ENCODE assay signal across 9 mouse cellular contexts in the genomic region with DNA sequence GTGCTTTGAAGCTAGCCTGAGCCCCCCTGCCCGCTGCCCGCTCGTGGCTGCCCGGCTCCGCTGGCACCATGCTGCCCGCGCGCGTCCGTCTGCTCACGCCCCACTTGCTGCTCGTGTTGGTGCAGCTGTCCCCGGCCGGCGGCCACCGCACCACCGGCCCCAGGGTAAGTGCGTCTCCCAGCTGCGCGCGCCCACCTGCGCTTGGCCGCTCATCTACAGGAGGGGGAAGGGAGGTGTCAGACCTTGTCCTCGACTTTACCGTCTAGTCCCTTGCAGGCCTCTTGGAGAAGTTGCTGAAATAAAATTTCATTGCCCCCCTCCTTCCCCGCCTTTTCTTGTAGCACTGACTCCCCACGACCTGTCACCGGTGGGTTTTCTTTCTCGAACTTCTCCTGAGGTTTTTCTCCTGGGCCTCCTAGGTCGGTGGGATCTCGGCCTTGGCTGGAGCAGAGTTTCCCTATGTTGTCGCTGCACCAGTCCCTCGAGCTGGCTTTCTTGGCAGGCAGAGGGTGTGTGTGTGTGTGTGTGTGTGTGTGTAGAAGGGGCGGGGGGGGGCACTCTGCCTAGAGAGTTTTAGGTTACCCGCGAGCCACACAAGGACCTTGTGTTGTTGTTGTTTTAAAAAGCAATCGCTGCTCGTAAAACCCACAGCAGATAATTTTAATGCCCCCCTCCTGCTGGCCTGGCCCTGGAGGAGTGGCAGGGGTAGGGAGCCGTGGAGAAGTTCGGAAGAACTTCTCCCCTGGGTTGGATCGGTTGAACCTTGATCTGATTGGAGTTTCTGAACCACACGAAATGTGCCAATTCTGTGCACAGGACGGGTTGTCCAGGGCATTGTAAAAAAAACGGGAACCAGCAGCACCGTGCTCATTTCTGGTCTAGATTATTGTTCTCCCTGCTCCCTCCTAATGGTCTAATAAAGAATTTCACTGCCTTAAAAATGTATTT. TPM values are rescaled to one million over a fixed set of nuclear protein-coding genes. Genes with fewer than 3 reads are reported as not detected.
A peak's percentile ranks its signal among the peaks of the same experiment; 100 is the strongest.
DNase-seq lines count a peak whose midpoint lies in the region; ATAC-seq and TF ChIP-seq lines count a peak whose summit lies in the region.
"Had no signal": no experiment of that assay in that cellular context is flagged by ENCODE, and none has a peak within 500 bp of the region (broad histone marks: within the 10 kb centered on the region; RNA-seq: fewer than 3 reads in every experiment).

No protein-coding gene starts in this region.

- WGBS in kidney, adult 2 months, result 3% methylated on average over 45 of the region's 45 CpGs
- 4% methylated on average over 45 of the region's 45 CpGs for WGBS in hindbrain, embryonic 10.5 days
- WGBS in liver, embryonic 14.5 days (ENCODE audit: insufficient replicate concordance), result 3% methylated on average over 45 of the region's 45 CpGs
- 5% methylated on average over 45 of the region's 45 CpGs for WGBS in thymus, adult 2 months

- no peaks in the 10 kb centered on the region for H3K9me3 ChIP-seq in hindbrain, embryonic 10.5 days
- no peaks in the 10 kb centered on the region for H3K9me3 ChIP-seq in liver, embryonic 14.5 days (ENCODE audit: control insufficient read depth, low read length)

- peak; percentile 15; the same call in 1 of the 2 replicates for ATAC-seq in liver, embryonic 14.5 days (ENCODE audit: insufficient read depth)

- H3K4me2 ChIP-seq in liver, embryonic 14.5 days (ENCODE audit: low read depth), result peak overlapping the region; percentile 33

- peaks cover 3% of the 10 kb centered on the region; the same call in 1 of the 2 replicates for H3K27me3 ChIP-seq in kidney, adult 2 months (replicated peaks; ENCODE audit: control insufficient read depth, insufficient read depth, low read length)
- peaks cover 51% of the 10 kb centered on the region for H3K27me3 ChIP-seq in hindbrain, embryonic 10.5 days (ENCODE audit: insufficient read depth, poor library complexity, severe bottlenecking)
- peaks cover 29% of the 10 kb centered on the region for H3K27me3 ChIP-seq in liver, embryonic 14.5 days (ENCODE audit: control insufficient read depth, insufficient read depth, low read length)
- no peaks in the 10 kb centered on the region; the same call in 1 of the 2 replicates for H3K27me3 ChIP-seq in thymus, adult 2 months (ENCODE audit: control insufficient read depth, insufficient read depth, low read length)

- TF ChIP-seq CTCF in kidney, adult 2 months (conservative IDR thresholded peaks at IDR 0.05; ENCODE audit: insufficient read depth, insufficient read length, low read depth, low read length), result no peak
- no peak for TF ChIP-seq CTCF in liver, embryonic 14.5 days (IDR thresholded peaks at IDR 0.05; ENCODE audit: low read depth)
- TF ChIP-seq CTCF in thymus, adult 2 months (IDR thresholded peaks at IDR 0.05; ENCODE audit: borderline replicate concordance, control insufficient read depth, extremely low read depth, insufficient read depth, low read length, poor library complexity), result no peak

- TF ChIP-seq POLR2A in kidney, adult 2 months (IDR thresholded peaks at IDR 0.05; ENCODE audit: low read depth, low read length), result no peak
- TF ChIP-seq POLR2A in thymus, adult 2 months (IDR thresholded peaks at IDR 0.05; ENCODE audit: control insufficient read depth, extremely low read depth, insufficient read depth, low read length, poor library complexity), result no peak

- H3K4me1 ChIP-seq in kidney, adult 2 months (ENCODE audit: control insufficient read depth, insufficient read depth, low read length), result no peaks in the 10 kb centered on the region
- peaks cover 62% of the 10 kb centered on the region for H3K4me1 ChIP-seq in hindbrain, embryonic 10.5 days (replicated peaks)
- 0 out of 4 replicates have a peak, but pooled peaks cover 0 to 3% of the 10 kb centered on the region in 2 experiments for H3K4me1 ChIP-seq in liver, embryonic 14.5 days (replicated peaks; ENCODE audit: control insufficient read depth in 2 of 2, insufficient read depth in 2 of 2, low read length in 1 of 2)
- peaks cover 5% of the 10 kb centered on the region for H3K4me1 ChIP-seq in thymus, adult 2 months (replicated peaks; ENCODE audit: control insufficient read depth, insufficient read depth, low read length)

- no peak overlapping the region for H3K9ac ChIP-seq in liver, embryonic 14.5 days (replicated peaks)

- H3K36me3 ChIP-seq in kidney, adult 2 months (ENCODE audit: control insufficient read depth, insufficient read depth, low read length), result no peaks in the 10 kb centered on the region
- H3K36me3 ChIP-seq in hindbrain, embryonic 10.5 days, result peaks cover 7% of the 10 kb centered on the region; the same call in 1 of the 2 replicates
- no peaks in the 10 kb centered on the region for H3K36me3 ChIP-seq in liver, embryonic 14.5 days (replicated peaks; ENCODE audit: control insufficient read depth, insufficient read depth, low read depth)
- no peaks in the 10 kb centered on the region for H3K36me3 ChIP-seq in thymus, adult 2 months (ENCODE audit: control insufficient read depth, insufficient read depth, low read length)

- peak; percentile 28 for DNase-seq in kidney, adult 2 months
- no peak for DNase-seq in kidney, adult 11 months
- peak; percentile 31 for DNase-seq in MN1 (ENCODE audit: low spot score)
- DNase-seq in cerebellum, postnatal 10 days, result peak; percentile 67 to 71
- DNase-seq in hindbrain, embryonic 10.5 days (ENCODE audit: low spot score), result peak; percentile 30
- no peak for DNase-seq in liver, embryonic 14.5 days (ENCODE audit: low read depth in 3 of 3, low spot score in 3 of 3)
- DNase-seq in thymus, adult 2 months, result peak; percentile 44
- no peak for DNase-seq in spleen, postnatal 36 days (ENCODE audit: low spot score in 2 of 2)

- no peak for TF ChIP-seq EP300 in liver, embryonic 14.5 days (IDR thresholded peaks at IDR 0.05; ENCODE audit: low read depth)

- no peak overlapping the region for H3K27ac ChIP-seq in kidney, adult 2 months (ENCODE audit: insufficient read depth, low read depth, low read length)
- peak overlapping the region; percentile 88 for H3K27ac ChIP-seq in hindbrain, embryonic 10.5 days
- no peak overlapping the region for H3K27ac ChIP-seq in liver, embryonic 14.5 days
- H3K27ac ChIP-seq in thymus, adult 2 months (ENCODE audit: control insufficient read depth, insufficient read depth, low read length), result peak overlapping the region; percentile 29; the same call in 1 of the 2 replicates

- H3K4me3 ChIP-seq in kidney, adult 2 months (ENCODE audit: insufficient read depth, low read depth, low read length), result 0 out of 2 replicates have a peak overlapping the region, but pooled peaks have one; percentile 8
- H3K4me3 ChIP-seq in hindbrain, embryonic 10.5 days, result peak overlapping the region; percentile 81
- H3K4me3 ChIP-seq in liver, embryonic 14.5 days (ENCODE audit: insufficient read depth in 1 of 2, low read depth in 2 of 2, low read length in 2 of 2), result peak overlapping the region; percentile 41
- H3K4me3 ChIP-seq in thymus, adult 2 months (ENCODE audit: control insufficient read depth, insufficient read depth, low read length), result peak overlapping the region; percentile 66

RNA-seq across cellular contexts. Expression of a gene that starts 0.7 kb away (rescaled TPM):
- polyA plus RNA-seq in kidney, adult 2 months (2012; rRNA removed), result 2.9 and 4.4 TPM in 2 replicates
- 21.1 and 35.2 TPM in 2 replicates for polyA plus RNA-seq in hindbrain, embryonic 10.5 days (2016; fragmentation: Nextera tagmentation; extraction: Ambion mirVana)
- polyA plus RNA-seq in liver, embryonic 14.5 days (2012; rRNA removed), result 6.6 and 6.9 TPM in 2 replicates
- 4.6 and 5.4 TPM in 2 replicates for polyA plus RNA-seq in liver, embryonic 14.5 days (2014; fragmentation: Nextera tagmentation; extraction: Ambion mirVana)
- 41.7 and 46.1 TPM in 2 replicates for polyA plus RNA-seq in thymus, adult 2 months (2012; rRNA removed)

RNA-seq across cellular contexts. Expression of a gene that starts 58.8 kb away (rescaled TPM):
- polyA plus RNA-seq in kidney, adult 2 months (2012; rRNA removed), result 0.38 and 0.79 TPM in 2 replicates
- polyA plus RNA-seq in hindbrain, embryonic 10.5 days (2016; fragmentation: Nextera tagmentation; extraction: Ambion mirVana), result 0.26 and 0.36 TPM in 2 replicates
- 1.7 and 2.0 TPM in 2 replicates for polyA plus RNA-seq in liver, embryonic 14.5 days (2012; rRNA removed)
- 3.8 and 4.0 TPM in 2 replicates for polyA plus RNA-seq in liver, embryonic 14.5 days (2014; fragmentation: Nextera tagmentation; extraction: Ambion mirVana)
- 0.07 and 1.9 TPM in 2 replicates for polyA plus RNA-seq in thymus, adult 2 months (2012; rRNA removed)
- polyA plus RNA-seq: large intestine, adult 2 months had no signal

Comparison
In these comparisons a context has a peak if more than half of its experiments do, and no peak if none do; other contexts are left out.
1. DNase-seq: peak in kidney, adult 2 months (single experiment), MN1 (single experiment), cerebellum, postnatal 10 days (2 of 2), hindbrain, embryonic 10.5 days (single experiment) and thymus, adult 2 months (single experiment); none in kidney, adult 11 months (single experiment), liver, embryonic 14.5 days (0 of 3) and spleen, postnatal 36 days (0 of 2).
2. H3K27ac ChIP-seq: peak in hindbrain, embryonic 10.5 days (single experiment) and thymus, adult 2 months (single experiment); none in kidney, adult 2 months (single experiment) and liver, embryonic 14.5 days (single experiment).
3. H3K4me3 ChIP-seq: peak in every context shown above with its lines; median percentile 81 in hindbrain, embryonic 10.5 days; 66 in thymus, adult 2 months; 41 in liver, embryonic 14.5 days; 8 in kidney, adult 2 months.